Mouse (Mus musculus): ENCODE measurements at regions not wholly inside any gene's neighbourhood (a gene's known extent, or its start where the extent isn't known, plus 50 kb on each side); places are given as distances from the start of the nearest gene placed in this dataset.
A peak's percentile ranks its signal among the peaks of the same experiment; 100 is the strongest.

DNA sequence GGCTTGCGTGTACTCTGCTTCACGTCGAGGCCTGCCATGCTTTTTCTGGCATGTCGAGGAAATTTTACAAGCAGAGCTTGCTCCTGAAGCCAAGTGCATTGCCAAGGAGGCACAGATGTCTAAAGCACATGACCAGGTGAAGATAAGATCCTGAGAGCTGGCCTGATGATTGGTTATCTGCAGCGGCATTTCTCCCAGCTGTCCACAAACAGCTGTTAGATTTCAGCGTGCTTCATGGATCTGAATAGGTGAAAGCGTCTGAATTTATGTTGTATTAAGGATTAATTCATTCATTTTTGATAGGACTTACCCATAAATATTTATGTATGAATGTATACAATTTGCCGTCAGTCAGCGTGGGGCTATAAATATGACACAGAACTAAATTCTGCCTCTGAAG, 327.7 kb downstream of the Gpat3 start:
- intact Hi-C loops (cut with DNase I): no loop called here
- no peak for DNase-seq (ENCODE audit: low spot score in 2 of 2)

DNA sequence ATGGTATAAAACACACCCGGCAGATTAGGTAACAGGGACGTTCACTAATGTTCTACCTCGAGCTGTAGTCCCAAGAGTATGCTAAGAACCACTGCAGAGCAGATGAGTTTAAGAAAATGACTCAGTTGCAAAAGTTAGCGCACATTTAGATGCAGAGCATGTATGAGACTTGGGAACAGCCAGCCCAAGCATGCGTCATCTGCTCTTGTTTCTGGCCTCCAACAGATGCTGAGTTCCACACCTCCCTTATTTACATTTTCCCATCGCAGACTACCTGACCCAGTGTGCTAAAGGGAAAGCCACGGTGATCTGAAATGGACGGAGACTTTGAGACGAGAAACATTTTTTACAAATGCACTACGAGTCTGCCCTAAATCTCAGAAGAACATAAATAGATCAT, 327.3 kb downstream of the Gpat3 start:
- DNase-seq (ENCODE audit: low spot score in 2 of 2): peak; percentile 21 to 27

DNA sequence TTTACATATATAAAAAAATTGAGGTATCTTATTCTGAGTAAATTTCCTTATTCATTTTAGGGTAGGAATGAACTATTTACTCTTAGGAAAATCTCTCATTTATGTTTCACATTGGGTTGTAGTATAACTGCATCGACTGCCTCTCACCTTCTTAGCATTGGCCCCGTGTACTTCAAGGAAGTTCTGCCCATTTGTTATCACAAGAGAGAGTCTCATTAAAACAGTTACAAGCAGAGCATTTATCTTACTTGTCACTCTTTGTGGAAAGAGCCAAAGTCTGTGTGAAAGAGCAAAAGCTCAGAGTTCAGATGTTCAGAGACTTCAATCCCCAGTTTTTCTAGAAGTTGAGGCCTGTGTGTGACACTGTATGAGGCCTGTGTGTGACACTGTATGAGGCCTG, 323.6 kb downstream of the Gpat3 start:
- DNase-seq (ENCODE audit: low spot score in 2 of 2): no peak
- intact Hi-C loops (cut with DNase I): no loop called here

More for the DNA sequence above, 327.3 kb downstream of the Gpat3 start:
- intact Hi-C loops (cut with DNase I): no loop called here

DNA sequence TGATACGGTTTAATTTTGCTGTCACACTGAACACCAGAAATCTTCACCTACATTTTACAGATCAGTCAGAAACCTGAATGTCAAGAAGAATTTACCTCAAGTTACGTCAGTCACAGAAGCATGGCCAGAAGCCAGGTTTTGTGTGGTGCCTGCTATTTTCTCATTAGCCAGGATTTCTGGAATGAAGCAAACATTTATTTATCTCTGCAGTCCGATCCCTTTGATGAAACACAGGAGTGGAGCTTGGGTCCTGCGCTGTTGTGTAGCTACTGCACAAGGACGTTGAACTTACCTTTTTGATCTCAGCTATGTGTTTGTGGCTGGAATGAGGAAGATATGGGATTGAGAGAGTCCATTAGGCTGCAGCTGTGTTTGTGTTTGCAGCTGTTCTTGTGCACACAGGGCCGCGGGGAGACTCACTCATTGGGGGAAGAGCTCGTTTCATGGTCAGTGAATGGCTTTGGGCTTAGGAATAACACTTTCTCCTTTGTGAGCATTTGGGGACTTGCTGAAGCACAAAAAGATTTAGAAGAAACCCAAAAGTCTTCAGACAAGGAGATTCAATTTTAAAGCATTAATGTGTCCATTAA, 318.2 kb downstream of the Gpat3 start:
- no peak for DNase-seq (ENCODE audit: low spot score in 2 of 2)
- intact Hi-C loops (cut with DNase I): no loop called here

DNA sequence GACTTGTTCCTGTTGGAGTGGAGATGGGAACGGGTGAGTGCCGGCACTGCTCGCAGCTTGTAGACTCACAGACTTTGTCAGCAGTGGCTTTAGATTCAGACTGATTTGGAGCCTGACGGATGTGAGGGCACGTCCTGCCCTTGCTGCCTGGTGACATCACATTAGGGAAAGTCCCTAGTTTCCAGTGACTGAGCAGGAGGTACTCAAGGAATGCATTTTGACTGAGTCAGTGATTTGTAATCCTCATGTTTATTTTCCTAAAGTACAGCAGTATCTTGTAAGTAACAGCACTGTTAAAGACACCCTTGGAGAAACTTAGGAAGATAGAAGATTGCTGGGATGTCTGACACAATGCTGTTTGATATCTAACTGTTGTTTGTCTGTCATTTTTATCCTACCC, 317.6 kb downstream of the Gpat3 start:
- DNase-seq (ENCODE audit: low spot score in 2 of 2): no peak
- intact Hi-C loops (cut with DNase I): no loop called here

DNA sequence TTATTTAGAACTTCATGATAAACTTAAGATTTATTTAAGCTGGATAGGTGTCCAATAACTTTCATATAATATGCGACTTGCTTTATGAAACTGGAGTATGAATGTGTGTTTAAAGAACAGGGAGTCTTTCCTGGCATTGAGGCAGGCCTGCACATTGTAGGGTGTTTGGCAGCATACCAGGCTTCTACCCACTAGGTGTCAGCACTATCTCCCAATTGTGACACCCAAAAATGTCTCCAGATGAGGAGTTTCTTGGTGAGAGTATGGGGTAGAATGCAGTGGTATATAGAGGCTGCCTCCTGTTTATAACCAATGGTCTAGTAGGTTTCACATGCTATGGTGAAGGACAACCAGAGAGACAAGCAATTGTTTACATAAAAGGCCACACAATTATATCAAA, 311.9 kb downstream of the Gpat3 start:
- DNase-seq (ENCODE audit: low spot score in 2 of 2): no peak

DNA sequence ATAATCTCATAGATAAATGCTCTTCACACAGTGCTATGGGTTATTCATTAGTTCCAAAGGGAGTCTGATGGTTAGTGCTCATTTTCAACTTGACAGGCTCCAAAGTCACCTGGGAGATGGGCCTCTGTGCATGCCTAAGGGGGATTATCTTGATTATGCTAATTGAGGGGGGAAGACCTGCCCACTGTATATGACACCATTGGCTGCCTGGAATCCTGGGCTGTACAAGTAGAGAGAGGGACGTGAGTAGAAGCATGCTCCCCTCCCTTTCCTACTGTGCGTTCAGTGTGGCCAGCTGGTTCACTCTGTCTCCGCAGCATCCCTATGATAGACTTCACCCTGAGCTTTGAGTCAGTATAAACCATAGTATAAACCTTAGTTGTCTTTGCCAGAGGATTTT, 300.8 kb downstream of the Gpat3 start:
- intact Hi-C loops (cut with DNase I): no loop called here
- DNase-seq (ENCODE audit: low spot score in 2 of 2): no peak

More for the DNA sequence above, 311.9 kb downstream of the Gpat3 start:
- intact Hi-C loops (cut with DNase I): no loop called here

DNA sequence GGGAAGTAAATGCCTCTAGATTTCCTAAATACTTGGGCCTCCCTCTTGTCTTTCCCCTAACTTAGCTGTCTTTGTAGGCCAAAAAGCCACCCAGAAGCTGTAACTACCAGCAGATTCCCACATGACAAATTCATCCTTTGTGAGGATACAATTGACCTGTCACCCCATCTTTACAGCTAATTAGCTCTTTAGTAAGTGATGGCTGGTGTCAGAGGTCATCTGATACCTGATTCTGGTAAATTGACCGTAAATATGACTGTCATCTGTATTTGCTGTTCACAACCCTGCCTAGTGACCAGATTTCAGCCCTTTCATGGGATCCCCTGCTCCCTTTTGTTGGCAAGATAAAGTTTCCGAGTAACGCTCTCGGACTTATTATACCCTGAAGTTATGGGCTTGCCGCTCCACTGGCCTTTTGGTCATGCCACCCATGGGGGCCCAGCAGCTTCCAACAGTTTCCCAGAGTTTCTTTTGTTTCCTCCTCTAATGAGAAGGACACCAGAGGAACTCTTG, 279.5 kb downstream of the Gpat3 start:
- intact Hi-C loops (cut with DNase I): no loop called here
- DNase-seq (ENCODE audit: low spot score in 2 of 2): no peak

DNA sequence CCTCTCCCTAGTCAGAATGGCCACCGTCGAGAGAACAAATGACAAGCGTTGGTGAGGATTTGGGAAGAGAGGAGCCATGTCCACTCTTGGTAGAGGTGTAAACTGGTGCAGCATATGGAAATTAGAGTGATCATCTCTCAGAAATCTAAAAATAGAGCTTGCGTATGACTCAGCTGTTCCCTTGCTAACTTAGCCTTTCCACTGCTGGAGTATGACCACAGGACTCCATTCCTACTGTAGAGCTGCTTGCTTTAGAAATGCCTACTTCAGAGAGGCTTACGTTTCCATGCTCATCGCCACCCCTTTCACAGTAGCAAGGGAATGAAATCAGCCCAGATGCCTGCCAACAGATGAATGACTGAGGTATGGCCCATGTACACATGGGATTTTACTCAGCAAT, 277.4 kb downstream of the Gpat3 start:
- DNase-seq (ENCODE audit: low spot score in 2 of 2): no peak
- intact Hi-C loops (cut with DNase I): no loop called here

DNA sequence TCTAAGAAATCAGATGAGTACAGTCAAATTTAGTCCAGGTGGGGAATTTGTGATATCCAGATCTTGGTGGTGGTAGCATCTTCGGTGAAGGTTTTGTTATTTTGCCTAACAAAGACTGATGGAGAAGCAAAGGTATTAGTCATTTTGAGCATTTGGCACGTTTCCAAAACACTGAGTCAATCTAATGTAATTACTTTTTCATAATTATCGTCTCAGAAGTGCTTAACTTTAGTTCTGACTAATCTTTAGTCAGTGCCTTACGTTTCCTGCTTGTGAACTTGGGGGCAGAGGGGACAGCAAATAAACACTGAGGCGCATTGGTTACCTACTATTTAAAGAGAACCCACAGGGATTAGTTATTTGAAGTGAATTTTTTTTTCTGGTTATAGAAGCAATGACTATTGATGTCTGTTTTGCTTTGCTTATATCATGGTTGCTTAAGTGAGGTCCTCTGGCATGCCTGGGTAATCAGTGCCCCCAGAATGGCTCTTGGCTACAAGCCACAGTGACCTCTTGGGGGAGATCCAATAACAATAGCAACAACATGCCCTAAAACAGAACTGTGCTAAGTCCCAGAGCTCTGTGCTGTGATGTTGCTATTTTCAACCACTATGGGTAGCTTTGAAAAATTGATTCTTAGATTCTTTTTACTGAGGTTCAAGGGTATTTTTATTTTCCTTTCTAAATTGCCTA, 275.1 kb downstream of the Gpat3 start:
- DNase-seq (ENCODE audit: low spot score in 2 of 2): no peak
- intact Hi-C loops (cut with DNase I): no loop called here

DNA sequence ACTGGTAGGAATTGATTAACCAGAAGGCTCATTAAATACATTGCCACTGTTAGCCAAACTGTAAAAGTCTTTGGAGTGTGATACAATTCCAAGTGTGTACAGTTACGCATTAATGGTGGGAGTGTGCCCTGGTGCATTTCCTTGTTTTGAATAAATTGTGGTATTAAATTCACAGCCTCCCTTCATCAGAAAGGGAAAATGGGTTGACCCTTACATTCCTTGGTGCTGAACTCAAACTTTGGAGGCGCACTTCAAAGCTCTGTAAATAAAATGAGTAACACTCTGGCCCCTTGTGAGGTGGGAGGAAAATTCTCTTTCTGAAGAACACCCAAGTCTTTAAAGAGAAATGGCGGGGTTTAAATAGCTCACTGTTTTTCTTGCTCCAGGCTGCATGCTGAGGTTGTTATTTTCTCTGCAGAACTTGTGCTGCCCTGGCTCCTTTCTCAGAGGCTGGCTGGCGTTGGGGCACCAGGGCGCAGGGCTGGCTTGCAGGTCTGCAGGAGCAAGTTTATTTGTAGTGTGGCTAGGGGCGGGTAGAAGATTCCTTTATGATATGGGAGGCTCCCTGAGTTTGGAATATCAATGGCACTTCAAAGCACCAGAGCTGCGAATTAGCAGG, 266.7 kb downstream of the Gpat3 start:
- no peak for DNase-seq (ENCODE audit: low spot score in 2 of 2)
- intact Hi-C loops (cut with DNase I): no loop called here

DNA sequence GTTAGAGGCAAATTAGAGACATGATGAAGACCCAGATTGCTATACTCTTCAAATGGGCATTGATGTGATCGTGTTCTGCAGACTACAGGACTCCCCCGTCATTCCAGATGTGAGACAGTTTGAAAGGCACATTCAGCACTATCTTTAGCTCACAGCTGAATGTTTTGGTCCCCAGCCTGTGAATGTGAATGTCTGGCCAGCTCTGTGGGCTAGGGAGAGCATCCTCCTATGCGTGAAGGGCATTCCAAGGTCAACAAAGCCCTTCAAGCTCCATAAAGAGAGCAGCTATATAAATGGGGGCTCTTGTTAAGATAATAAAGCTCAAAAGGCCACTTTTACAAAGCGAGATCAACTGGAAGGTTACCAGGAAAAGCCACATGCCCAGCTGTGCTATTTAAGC, 266.1 kb downstream of the Gpat3 start:
- DNase-seq (ENCODE audit: low spot score in 2 of 2): no peak
- intact Hi-C loops (cut with DNase I): no loop called here

DNA sequence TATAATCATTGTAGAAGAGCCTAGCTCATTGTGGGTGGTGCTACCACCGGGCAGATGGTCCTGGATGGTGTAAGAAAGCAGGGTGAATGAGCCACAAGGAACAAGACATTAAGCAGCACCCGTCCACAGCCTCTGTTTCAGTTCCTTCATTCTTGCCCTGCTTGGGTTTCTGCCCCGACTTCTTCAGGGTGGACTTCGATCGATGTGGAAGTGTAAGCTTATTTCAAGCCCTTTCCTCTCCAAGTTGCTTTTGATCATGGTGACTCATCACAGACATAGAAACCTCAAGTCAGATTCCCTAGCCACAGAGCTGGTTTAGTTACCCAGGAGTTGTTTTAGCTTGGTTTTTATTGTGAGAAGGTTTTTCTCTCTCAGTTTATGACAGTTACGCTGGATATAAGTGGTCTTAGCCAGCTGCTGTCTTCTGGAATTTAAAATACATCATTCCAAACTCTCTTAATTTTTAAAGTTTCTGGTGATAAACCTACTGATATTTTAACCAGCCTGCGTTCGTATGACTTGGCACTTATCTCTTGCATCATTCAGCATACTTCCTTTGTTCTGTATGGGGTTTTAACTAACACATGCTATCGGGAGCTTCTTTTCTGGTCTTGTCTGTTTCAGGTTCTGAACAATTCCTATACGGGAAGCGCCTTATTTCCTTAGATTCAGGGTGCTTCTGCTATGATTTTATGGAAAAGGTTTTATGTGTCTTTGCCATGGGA, 255.6 kb downstream of the Gpat3 start:
- intact Hi-C loops (cut with DNase I): no loop called here
- no peak for DNase-seq (ENCODE audit: low spot score in 2 of 2)

DNA sequence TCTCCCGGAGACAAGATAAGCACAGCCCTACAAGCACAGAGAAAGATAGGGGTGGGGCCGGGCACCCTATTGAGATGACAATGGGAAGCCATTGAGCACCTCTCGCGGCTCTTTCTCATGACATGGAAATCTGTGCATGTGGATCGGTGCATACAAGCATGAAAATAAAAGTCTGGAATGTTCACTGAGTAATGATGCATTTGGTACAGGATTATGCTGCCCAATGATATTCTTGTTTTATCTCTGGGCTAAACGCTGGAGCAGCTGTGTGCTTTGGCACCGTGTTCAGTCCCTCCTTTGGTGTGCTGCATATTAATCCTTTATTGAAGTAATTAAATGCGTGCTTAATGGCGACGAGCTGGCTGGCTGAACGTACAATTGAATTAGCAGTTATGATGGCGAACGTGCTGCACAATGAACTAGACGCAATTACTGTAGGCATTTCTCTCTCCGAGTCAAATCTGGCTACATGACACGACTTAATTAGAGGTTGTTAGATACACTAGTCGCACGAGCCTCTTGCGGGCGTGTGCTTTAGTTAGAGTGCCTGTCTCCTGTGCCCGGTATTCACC, 245.6 kb downstream of the Gpat3 start:
- no peak for DNase-seq (ENCODE audit: low spot score in 2 of 2)
- intact Hi-C loops (cut with DNase I): no loop called here

DNA sequence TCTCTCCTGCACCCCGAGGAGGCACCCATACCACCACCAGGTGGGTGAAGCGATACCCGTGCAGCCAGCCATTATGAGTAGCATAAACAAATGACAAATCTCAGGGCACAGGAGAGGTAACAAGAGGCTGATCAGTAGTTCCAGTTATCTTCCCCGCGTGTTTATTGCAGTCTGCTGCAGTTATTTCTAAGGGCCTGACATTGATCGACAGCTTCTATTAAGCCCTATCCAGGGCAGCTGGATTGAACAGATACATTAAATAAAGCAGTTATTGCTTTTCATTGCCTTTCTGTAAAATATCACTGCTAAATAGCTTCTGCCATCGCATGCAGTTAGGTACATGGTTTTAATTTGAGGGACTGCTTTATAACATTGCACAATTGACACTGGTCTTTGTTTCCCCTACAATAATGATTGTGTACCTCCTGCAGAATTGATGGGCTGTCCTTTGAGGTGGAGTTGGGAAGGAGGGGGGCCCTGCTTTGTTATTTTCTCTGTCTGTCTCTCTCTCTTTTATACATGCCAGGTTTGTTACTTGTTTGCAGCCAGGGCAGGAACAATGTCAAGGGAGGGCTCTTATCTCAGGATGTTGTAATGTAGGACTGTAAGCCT, 245.0 kb downstream of the Gpat3 start:
- intact Hi-C loops (cut with DNase I): no loop called here

DNA sequence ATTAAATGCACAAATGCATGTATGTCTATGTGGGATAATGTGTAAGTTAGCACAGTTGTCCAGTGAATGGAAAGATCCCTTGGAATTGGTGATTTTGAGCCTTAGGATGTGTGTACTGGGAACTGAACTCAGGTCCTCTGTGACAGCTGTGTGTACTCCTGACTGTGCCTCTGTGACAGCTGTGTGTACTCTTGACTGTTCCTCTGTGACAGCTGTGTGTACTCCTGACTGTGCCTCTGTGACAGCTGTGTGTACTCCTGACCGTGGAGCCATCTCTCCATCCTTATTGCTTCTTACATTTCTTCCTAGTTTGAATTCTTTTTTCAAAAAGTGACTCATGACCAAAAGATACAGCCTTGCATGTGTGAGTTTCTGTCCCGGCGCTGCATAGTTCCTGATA, 239.7 kb downstream of the Gpat3 start:
- no peak for DNase-seq (ENCODE audit: low spot score in 2 of 2)
- intact Hi-C loops (cut with DNase I): no loop called here

More for the DNA sequence above, 245.0 kb downstream of the Gpat3 start:
- no peak for DNase-seq (ENCODE audit: low spot score in 2 of 2)

DNA sequence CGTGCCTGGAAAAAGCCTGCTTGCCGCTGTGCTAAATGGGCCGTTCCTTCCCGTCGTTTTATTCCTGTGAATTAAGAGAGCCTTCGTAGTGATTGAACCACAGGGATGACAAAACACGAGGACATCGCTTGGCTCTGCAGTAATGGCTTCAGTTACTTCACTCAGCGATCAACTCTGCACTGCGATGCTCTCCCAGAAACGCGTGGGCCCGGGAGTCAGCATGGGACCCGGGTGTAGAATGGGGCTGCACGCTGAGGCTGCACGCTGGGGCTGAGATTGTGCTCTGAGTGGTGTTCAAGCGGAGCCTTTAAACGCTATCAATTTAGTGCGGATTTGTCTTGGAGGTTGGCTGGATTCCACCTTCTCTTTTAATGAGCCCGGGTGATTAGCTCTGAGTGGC, 237.1 kb downstream of the Gpat3 start:
- DNase-seq (ENCODE audit: low spot score in 2 of 2): no peak
- intact Hi-C loops (cut with DNase I): no loop called here

DNA sequence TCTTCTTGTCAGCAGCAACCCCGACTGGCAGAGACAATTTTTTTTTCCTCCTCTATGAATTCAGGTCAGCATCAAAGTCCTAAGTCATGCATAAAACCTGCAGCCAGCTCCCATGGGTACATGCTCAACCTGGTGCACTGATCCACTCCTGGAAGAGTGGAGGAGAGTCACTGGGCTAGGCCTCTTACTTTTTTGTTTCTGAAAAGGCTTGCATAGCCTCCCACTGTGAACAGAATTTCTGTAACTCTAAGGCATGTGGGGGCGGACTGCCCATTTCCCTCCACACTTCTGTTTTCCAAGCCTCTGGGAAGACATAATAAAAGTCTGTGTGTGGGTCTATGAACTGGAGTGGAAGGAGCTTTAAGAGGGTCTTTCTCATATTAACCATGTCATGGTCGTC, 218.8 kb downstream of the Gpat3 start:
- DNase-seq (ENCODE audit: low spot score in 2 of 2): no peak
- intact Hi-C loops (cut with DNase I): loop anchor here (2.0 kb wide), 1 partner anchor 20 kb away; no protein-coding TSS in a partner anchor

DNA sequence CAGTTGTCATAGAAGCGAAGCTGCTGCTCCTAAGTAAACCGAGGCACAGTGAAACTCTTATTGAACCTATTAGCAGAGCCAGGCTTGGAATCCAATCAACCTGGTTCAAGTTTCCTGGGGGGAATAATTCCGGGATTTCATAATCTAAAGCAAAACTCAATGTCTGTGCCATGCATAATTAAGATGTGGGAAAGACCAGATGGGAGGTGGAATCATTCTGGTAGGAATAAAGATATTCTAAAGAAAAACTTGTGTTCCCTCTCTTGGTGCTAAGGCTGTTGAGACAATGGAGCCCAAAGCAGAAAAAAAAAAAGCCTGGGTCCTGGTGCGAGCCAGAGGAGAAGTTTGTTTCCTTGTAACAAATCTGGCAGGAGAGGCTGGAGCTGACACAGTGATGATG, 217.7 kb downstream of the Gpat3 start:
- intact Hi-C loops (cut with DNase I): no loop called here
- DNase-seq (ENCODE audit: low spot score in 2 of 2): no peak

DNA sequence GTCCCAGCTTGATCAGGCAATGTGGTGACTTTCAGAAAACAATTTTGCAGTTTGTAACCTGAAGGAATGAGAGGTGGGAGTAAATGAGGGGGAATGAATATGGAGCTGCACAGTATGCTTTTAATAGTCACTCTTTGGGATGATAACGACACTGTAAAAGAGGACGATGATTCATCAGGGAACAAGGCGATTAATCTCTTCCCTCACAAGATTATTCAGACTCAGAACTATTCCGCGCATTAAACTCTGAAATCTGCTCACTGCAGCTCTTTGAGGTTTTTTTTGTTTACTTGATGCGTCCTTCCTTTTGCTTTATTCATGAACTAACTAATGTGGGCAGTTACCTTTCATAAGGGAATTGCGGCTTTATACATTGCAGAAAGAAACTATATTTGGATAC, 206.1 kb downstream of the Gpat3 start:
- intact Hi-C loops (cut with DNase I): no loop called here
- DNase-seq (ENCODE audit: low spot score in 2 of 2): no peak
